Mouse (Mus musculus): ENCODE data around the gene Btnl6. TPM values are rescaled to one million over a fixed set of nuclear protein-coding genes. Genes with fewer than 3 reads are reported as not detected.
"Not testable (repeated sequence)": the region's sequence is repeated elsewhere in the genome, so short reads cannot be mapped to it uniquely, and the experiment has no call there.

Gene Btnl6
- total RNA-seq, 4 experiments from 2014 or later: not detected

GRCm38 (mm10) chr17:34497726-34498125, 19.4 kb downstream of the Btnl6 start:
- not testable (repeated sequence) for DNase-seq (ENCODE audit: low spot score in 2 of 2)

DNA sequence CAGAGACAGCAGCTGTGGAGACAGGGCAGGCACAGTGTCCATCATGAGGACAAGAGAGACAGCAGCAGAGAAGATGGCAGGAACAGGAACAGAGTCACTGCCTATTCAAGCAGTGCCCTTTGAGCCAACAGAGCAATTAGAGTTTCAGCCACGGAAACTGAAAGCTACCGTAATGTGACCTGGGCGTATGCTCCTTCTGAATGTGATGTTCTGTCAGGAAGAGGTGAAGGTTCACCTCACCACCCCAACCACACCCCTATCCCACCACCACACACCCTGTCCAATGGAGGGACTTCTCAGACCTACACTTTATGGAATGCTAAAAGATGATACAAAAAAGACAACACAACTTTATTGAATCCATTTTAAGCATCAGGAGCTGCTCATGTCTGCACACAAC, 19.8 kb downstream of the Btnl6 start:
- DNase-seq (ENCODE audit: low spot score in 2 of 2): not testable (repeated sequence)

DNA sequence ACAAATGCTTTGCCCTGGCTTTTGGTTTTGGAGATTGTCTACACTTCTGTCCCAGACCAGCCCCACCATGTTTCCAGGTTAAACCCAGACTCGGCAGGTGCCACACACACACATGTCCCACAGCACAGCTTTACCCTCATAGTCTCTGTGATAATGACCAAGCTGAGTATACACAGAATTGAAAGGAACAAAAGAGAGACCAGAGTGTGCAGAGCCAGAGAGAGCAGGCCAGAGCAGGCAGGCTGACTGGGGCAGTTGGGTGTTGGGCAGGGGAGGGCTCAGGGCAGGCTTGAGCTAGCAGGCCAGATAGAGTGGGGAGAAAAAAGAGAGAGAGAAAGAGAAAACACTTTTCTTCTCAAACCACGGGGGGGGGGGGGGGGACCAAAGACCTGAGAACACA, 20.6 kb downstream of the Btnl6 start:
- no peak for DNase-seq (ENCODE audit: low spot score in 2 of 2)

DNA sequence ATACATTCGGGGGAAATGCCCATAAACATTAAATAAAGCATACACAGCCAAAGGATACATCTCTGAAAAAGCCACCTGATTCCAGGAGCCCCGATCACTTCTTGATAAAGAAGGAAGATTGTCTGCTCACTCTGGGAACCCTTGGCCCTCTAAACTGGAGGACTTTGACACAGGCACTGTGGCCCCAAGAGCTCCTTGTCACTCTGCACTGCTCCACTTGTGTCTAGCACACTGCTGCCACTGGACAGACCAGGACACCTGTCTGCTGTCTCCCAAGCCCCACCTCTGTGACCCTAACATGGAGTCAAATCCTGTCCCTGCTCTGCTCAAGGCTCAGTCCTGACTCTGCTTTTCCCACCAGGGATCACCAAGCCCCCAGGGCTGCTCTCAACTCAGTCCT, 22.0 kb downstream of the Btnl6 start:
- not testable (repeated sequence) for DNase-seq (ENCODE audit: low spot score in 2 of 2)

DNA sequence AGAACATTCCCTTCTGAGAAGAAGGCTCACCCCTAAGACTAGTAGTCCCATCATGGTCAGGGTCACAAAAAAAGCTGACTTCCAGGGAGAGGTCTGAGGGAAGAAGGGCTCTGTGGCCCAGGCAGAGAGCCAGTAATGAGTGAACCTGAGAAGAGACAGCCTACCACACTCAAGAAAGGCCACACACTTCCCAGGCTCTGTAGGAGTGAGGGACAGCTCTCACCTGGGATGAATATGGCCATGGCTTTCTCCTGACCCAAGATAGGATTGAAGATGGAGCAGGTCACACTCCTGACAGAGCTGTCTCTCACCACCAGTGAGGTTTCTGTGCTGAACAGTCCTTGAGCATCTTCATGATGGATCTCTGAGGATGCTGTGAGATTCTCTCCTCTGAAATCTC, 24.4 kb downstream of the Btnl6 start:
- no peak for DNase-seq (ENCODE audit: low spot score in 2 of 2)

DNA sequence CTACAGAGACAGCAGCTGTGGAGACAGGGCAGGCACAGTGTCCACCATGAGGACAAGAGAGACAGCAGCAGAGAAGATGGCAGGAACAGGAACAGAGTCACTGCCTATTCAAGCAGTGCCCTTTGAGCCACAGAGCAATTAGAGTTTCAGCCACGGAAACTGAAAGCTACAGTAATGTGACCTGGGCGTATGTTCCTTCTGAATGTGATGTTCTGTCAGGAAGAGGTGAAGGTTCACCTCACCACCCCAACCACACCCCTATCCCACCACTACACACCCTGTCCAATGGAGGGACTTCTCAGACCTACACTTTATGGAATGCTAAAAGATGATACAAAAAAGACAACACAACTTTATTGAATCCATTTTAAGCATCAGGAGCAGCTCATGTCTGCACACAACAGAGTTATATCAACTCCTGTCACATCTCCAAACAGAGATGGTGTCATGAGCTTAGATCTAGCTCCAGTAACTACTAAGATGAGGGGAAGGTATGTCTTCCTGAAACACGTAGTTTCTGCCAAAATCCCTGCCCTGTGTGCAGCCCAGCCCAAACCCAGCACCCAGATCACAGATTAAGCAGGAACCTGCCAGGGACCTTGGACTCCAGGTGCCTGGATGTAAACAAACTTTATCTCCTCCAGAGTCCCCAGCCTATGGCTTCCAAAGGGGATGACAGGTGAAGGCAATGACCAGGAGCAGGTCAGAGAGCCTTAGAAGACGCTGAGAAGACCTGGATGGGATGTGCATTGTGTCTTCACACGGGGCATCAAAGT, 39.7 kb downstream of the Btnl6 start, which contains the start of gene Btnl4:
Gene Btnl4 (minus strand): TSS at position 81 of the 776 bp plus-strand sequence.
- not testable (repeated sequence) for DNase-seq (ENCODE audit: low spot score in 2 of 2)

DNA sequence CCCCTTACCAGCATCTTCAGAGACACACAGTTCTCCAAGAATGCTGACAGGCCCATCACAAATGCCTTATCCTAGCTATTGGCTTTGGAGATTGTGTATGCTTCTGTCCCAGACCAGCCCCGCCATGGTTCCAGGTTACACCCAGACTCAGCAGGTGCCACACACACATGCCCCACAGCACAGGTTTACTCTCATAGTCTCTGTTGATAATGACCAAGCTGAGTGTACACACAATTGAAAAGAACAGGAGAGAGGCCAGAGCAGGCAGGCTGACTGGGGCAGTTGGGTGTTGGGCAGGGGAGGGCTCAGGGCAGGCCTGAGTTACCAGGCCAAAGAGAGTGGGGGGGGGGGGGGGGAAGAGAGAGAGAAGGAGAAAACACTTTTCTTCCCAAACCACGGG, 40.7 kb downstream of the Btnl6 start:
- no peak for DNase-seq (ENCODE audit: low spot score in 2 of 2)

DNA sequence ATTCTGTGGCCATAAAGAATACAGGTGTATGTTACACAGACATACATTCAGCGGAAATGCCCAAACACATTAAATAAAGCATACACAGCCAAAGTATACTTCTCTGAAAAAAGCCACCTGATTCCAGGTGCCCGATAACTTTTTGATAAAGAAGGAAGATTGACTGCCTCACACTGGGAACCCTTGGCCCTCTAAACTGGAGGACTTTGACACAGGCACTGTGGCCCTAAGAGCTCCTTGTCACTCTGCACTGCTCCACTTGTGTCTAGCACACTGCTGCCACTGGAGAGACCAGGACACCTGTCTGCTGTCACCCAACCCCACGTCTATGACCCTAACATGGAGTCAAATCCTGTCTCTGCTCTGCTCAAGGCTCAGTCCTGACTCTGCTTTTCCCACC, 42.1 kb downstream of the Btnl6 start:
- no peak for DNase-seq (ENCODE audit: low spot score in 2 of 2)

GRCm38 (mm10) chr17:34470491-34470890, 46.7 kb downstream of the Btnl6 start:
- no peak for DNase-seq (ENCODE audit: low spot score in 2 of 2)

DNA sequence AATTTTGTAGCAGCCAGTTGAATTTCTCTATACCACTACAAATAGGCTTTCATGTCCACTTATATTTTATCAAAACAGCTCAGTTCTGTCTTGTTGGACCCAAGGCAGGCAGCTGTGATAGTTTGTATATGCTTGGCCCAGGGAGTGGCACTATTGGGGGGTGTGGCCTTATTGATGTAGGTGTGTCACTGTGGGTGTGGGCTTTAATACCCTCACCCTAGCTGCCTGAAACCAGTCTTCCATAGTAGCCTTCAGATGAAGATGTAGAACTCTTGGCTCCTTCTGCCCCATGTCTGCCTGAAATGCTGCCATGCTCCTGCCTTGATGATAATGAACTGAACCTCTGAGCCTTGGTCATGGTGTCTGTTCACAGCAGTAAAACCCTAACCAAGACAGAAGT, 51.2 kb downstream of the Btnl6 start:
- DNase-seq (ENCODE audit: low spot score in 2 of 2): not testable (repeated sequence)

GRCm38 (mm10) chr17:34459255-34459654, 57.9 kb downstream of the Btnl6 start:
- DNase-seq (ENCODE audit: low spot score in 2 of 2): no peak

Other genes with a start within 250 kb of the Btnl6 start
- 10 to 100 TPM in 2 of 4 experiments, 1 to 10 TPM in 2; 3.4 to 37.3 (median 13.3) TPM for gene H2-Aa, start 229.5 kb downstream of the Btnl6 start, total RNA-seq (2022)
- 10 to 100 TPM in 2 of 4 experiments, 1 to 10 TPM in 2; 2.7 to 26.0 (median 9.3) TPM for gene H2-Eb1, start 211.5 kb downstream of the Btnl6 start, total RNA-seq (2022)
- gene H2-Eb2, start 191.7 kb downstream of the Btnl6 start, total RNA-seq (2022): not detected
- gene Btnl2, start 162.5 kb downstream of the Btnl6 start, total RNA-seq (2022): under 1 TPM; 0.49 to 0.82 (median 0.63) TPM
- not detected for gene Btnl1, start 140.2 kb downstream of the Btnl6 start, total RNA-seq (2022)
- 1 to 10 TPM; 3.3 to 5.1 (median 4.3) TPM for gene BC051142, start 118.5 kb downstream of the Btnl6 start, total RNA-seq (2022)
- not detected for gene Btnl4, start 40.0 kb downstream of the Btnl6 start, total RNA-seq (2022)
- gene Notch4, start 46.9 kb upstream of the Btnl6 start, total RNA-seq (2022): 10 to 100 TPM in 1 of 4 experiments, 1 to 10 TPM in 3; 9.4 to 13.0 (median 9.6) TPM
- 1 to 10 TPM; 2.1 to 4.2 (median 3.4) TPM for gene Gpsm3, start 72.5 kb upstream of the Btnl6 start, total RNA-seq (2022)
- 10 to 100 TPM; 59.5 to 66.5 (median 62.6) TPM for gene Pbx2, start 73.9 kb upstream of the Btnl6 start, total RNA-seq (2022)
- gene Ager, start 80.5 kb upstream of the Btnl6 start, total RNA-seq (2022): under 1 TPM; 0.39 to 0.83 (median 0.54) TPM
- 10 to 100 TPM; 73.3 to 77.6 (median 76.0) TPM for gene Rnf5, start 86.3 kb upstream of the Btnl6 start, total RNA-seq (2022)
- gene Agpat1, start 86.9 kb upstream of the Btnl6 start, total RNA-seq (2022): 100 to 1,000 TPM; 150 to 164 (median 155) TPM
- 1 to 10 TPM; 3.0 to 4.9 (median 3.4) TPM for gene Egfl8, start 98.6 kb upstream of the Btnl6 start, total RNA-seq (2022)
- gene Ppt2, start 111.2 kb upstream of the Btnl6 start, total RNA-seq (2022): 10 to 100 TPM; 38.1 to 48.6 (median 45.4) TPM
- gene Prrt1, start 112.2 kb upstream of the Btnl6 start, total RNA-seq (2022): 100 to 1,000 TPM in 3 of 4 experiments, 10 to 100 TPM in 1; 90.1 to 149 (median 116) TPM
- gene Fkbpl, start 127.4 kb upstream of the Btnl6 start, total RNA-seq (2022): 10 to 100 TPM; 12.5 to 16.7 (median 14.8) TPM
- 10 to 100 TPM; 46.3 to 56.8 (median 53.7) TPM for gene Atf6b, start 129.8 kb upstream of the Btnl6 start, total RNA-seq (2022)
- gene Tnxb, start 153.2 kb upstream of the Btnl6 start, total RNA-seq (2022): 1 to 10 TPM; 2.5 to 3.1 (median 2.8) TPM
- gene C4b, start 226.5 kb upstream of the Btnl6 start, total RNA-seq (2022): 100 to 1,000 TPM in 2 of 4 experiments, 10 to 100 TPM in 2; 27.2 to 188 (median 81.4) TPM